Mouse (Mus musculus) ZHBTc4 (cell line): ENCODE results near the gene Vmn2r94.

Experiments used
- DNase-seq: peaks from one replicate; pipeline ENCODE4 v3.0.0-alpha.2; 2011; ENCODE audit warnings: low read depth, low spot score

Gene Vmn2r94

GRCm38 (mm10) chr17:18277656-18278055 is at the start of gene Vmn2r94:
Vmn2r94 (minus strand) TSS chr17:18277756.
- DNase-seq, result no peak

GRCm38 (mm10) chr17:18323031-18323430 is 45.5 kb upstream of the Vmn2r94 start:
- no peak for DNase-seq

GRCm38 (mm10) chr17:18297799-18298198 is 20.2 kb upstream of the Vmn2r94 start, which contains the start of gene Vmn2r93:
Vmn2r93 (plus strand) TSS chr17:18298099.
- DNase-seq, result no peak

GRCm38 (mm10) chr17:18236931-18237330 is 40.6 kb downstream of the Vmn2r94 start:
- DNase-seq, result peak; percentile 55

GRCm38 (mm10) chr17:18231996-18232395 is 45.6 kb downstream of the Vmn2r94 start:
- peak; percentile 36 for DNase-seq

GRCm38 (mm10) chr17:18221300-18221699 is 56.3 kb downstream of the Vmn2r94 start:
- DNase-seq, result no peak
